9 mouse cellular contexts compared by ENCODE assay signal in genomic region chr9:55540888-55541287, GRCm38 (mm10). TPM values are rescaled to one million over a fixed set of nuclear protein-coding genes. Genes with fewer than 3 reads are reported as not detected.
DNase-seq lines count a peak whose midpoint lies in the region; ATAC-seq and TF ChIP-seq lines count a peak whose summit lies in the region.
"Had no signal": no experiment of that assay in that cellular context is flagged by ENCODE, and none has a peak within 500 bp of the region (broad histone marks: within the 10 kb centered on the region; RNA-seq: fewer than 3 reads in every experiment).

No protein-coding gene starts in this region.

- TF ChIP-seq POLR2A in lung, adult 2 months (IDR thresholded peaks at IDR 0.05; ENCODE audit: borderline replicate concordance, extremely low read depth, low read depth, low read length): no peak
- no peak for TF ChIP-seq POLR2A in bone marrow macrophage, adult 2 months (IDR thresholded peaks at IDR 0.05; ENCODE audit: borderline replicate concordance, low read depth, low read length)

- H3K9ac ChIP-seq in lung, embryonic 16.5 days (ENCODE audit: low read length): no peak overlapping the region

- TF ChIP-seq CTCF in lung, adult 2 months (IDR thresholded peaks at IDR 0.05; ENCODE audit: insufficient read depth, low read length): no peak
- no peak for TF ChIP-seq CTCF in bone marrow macrophage, adult 2 months (IDR thresholded peaks at IDR 0.05; ENCODE audit: low read depth, low read length)

- 2% methylated on average over 28 of the region's 28 CpGs for WGBS in lung, adult 2 months
- WGBS in lung, embryonic 16.5 days: under 1% methylated on average over 28 of the region's 28 CpGs

- H3K4me3 ChIP-seq in lung, adult 2 months (replicated peaks; ENCODE audit: extremely low read depth, low read depth, low read length): peak overlapping the region; percentile 38
- peak overlapping the region; percentile 53 for H3K4me3 ChIP-seq in bone marrow macrophage, adult 2 months (ENCODE audit: insufficient read depth, low read length)
- peak overlapping the region; percentile 54 for H3K4me3 ChIP-seq in lung, embryonic 16.5 days (ENCODE audit: low read length)

- no peaks in the 10 kb centered on the region for H3K36me3 ChIP-seq in lung, embryonic 16.5 days (ENCODE audit: control insufficient read depth, insufficient read depth, low read length)

- H3K27me3 ChIP-seq in lung, embryonic 16.5 days (ENCODE audit: control insufficient read depth, insufficient read depth, low read depth, low read length): peaks cover 80% of the 10 kb centered on the region

- H3K27ac ChIP-seq in bone marrow macrophage, adult 2 months (ENCODE audit: insufficient read depth, low read depth, low read length): no peak overlapping the region
- no peak overlapping the region for H3K27ac ChIP-seq in lung, embryonic 16.5 days (ENCODE audit: low read length)

- peaks cover 26% of the 10 kb centered on the region for H3K4me1 ChIP-seq in lung, adult 2 months (ENCODE audit: control insufficient read depth, insufficient read depth, low read length)
- H3K4me1 ChIP-seq in bone marrow macrophage, adult 2 months (ENCODE audit: control insufficient read depth, insufficient read depth, low read length): no peaks in the 10 kb centered on the region; the same call in 1 of the 2 replicates
- peaks cover 28% of the 10 kb centered on the region for H3K4me1 ChIP-seq in lung, embryonic 16.5 days (replicated peaks; ENCODE audit: control insufficient read depth, insufficient read depth, low read length)

- H3K9me3 ChIP-seq in lung, embryonic 16.5 days (ENCODE audit: control insufficient read depth, low read length): peaks cover 3% of the 10 kb centered on the region

- ATAC-seq in lung, embryonic 16.5 days (ENCODE audit: low read depth): peak; percentile 68

- peak overlapping the region; percentile 86 for H3K4me2 ChIP-seq in lung, embryonic 16.5 days (ENCODE audit: low read depth, low read length)

- peak; percentile 39 for DNase-seq in lung, adult 2 months
- no peak for DNase-seq in lung, postnatal 25 days (ENCODE audit: low spot score)
- DNase-seq in gastrocnemius, adult 18-20 months (ENCODE audit: low spot score): peak; percentile 24
- DNase-seq in induced T-regulatory cell, adult 2 months (ENCODE audit: low read depth): peak; percentile 81
- peak; percentile 18 for DNase-seq in ovary, postnatal 10 days (ENCODE audit: low spot score)
- no peak for DNase-seq in frontal cortex, adult 2 months (ENCODE audit: extremely low spot score in 1 of 2, low spot score in 1 of 2)

RNA-seq across cellular contexts. Expression of gene Isl2, which starts 2.4 kb away (rescaled TPM):
- polyA plus RNA-seq in lung, adult 2 months (2012; rRNA removed): 0.22 TPM in 1 of 2 replicates, not detected in the other
- polyA plus RNA-seq in bone marrow macrophage, adult 2 months (2012; ENCODE audit: insufficient read depth, insufficient read length, missing spikeins): not detected in 2 replicates
- not detected for total RNA-seq in gastrocnemius, adult 18-20 months (2021)
- polyA plus RNA-seq in lung, embryonic 16.5 days (2015; fragmentation: Nextera tagmentation; extraction: Ambion mirVana): 0.31 TPM in 1 of 2 replicates, not detected in the other
- not detected in 2 replicates for polyA plus RNA-seq in frontal cortex, adult 2 months (2012; rRNA removed)
- polyA plus RNA-seq: cortical plate, adult 2 months had no signal

RNA-seq across cellular contexts. Expression of gene Etfa, which starts 28.8 kb away (rescaled TPM):
- polyA plus RNA-seq in lung, adult 2 months (2012; rRNA removed): 33.7 and 40.6 TPM in 2 replicates
- polyA plus RNA-seq in bone marrow macrophage, adult 2 months (2012; ENCODE audit: insufficient read depth, insufficient read length, missing spikeins): 70.4 and 70.5 TPM in 2 replicates
- total RNA-seq in gastrocnemius, adult 18-20 months (2021): 100 to 1,000 TPM; 260 to 304 TPM
- polyA plus RNA-seq in lung, embryonic 16.5 days (2015; fragmentation: Nextera tagmentation; extraction: Ambion mirVana): 216 and 219 TPM in 2 replicates
- polyA plus RNA-seq in frontal cortex, adult 2 months (2012; rRNA removed): 37.7 and 48.5 TPM in 2 replicates

Comparison
In these comparisons a context has a peak if more than half of its experiments do, and no peak if none do; other contexts are left out.
1. DNase-seq: peak in lung, adult 2 months (single experiment), gastrocnemius, adult 18-20 months (single experiment), induced T-regulatory cell, adult 2 months (single experiment) and ovary, postnatal 10 days (single experiment); none in lung, postnatal 25 days (single experiment) and frontal cortex, adult 2 months (0 of 2).
2. Peak in every context shown above with its lines, with median percentiles within 50 percentile points of each other: H3K4me3 ChIP-seq.